Mouse (Mus musculus): ENCODE results near the gene Fyn.

- TF ChIP-seq CTCF (IDR thresholded peaks at IDR 0.05; ENCODE audit: low read depth) (no peak), EP300 (IDR thresholded peaks at IDR 0.05; ENCODE audit: low read depth) (no peak)
Observed at GRCm38 (mm10) chr10:39470321-39470720, 101.7 kb downstream of the Fyn start.
